In the genomic region with DNA sequence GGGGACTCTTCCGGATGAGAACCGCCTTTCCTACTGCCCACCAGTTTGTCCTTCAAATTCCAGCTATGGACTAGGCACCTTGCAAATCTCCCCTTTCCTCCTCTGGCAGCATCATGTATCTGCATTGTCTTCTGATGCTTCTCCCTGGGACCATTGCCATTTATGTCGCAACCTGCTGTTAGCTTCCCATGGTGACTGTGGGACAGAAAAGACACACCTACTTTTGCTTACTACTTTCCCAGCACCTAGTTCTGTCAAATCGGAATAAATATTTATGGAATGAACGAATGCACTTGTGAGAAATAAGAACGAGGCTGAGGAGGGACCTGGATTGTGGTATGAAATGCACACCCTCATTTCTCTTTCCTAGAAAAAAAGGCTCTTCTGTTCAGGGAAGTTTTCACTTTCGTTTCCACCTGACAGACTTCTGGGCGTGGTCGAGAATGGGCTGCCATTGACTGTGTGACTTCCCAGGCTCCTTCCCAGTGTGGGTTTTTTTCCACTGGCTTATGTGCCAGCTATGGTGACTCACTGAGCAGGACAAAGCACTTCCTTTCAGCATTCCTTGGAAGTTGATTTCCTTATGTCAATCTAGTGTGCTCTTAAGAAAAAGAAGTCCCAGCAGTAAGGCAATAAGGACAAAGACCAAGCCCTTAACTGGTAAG, we compare ENCODE assay signal across 9 mouse cellular contexts. TPM values are rescaled to one million over a fixed set of nuclear protein-coding genes. Genes with fewer than 3 reads are reported as not detected.
A peak's percentile ranks its signal among the peaks of the same experiment; 100 is the strongest.
DNase-seq lines count a peak whose midpoint lies in the region; ATAC-seq and TF ChIP-seq lines count a peak whose summit lies in the region.
"Had no signal": no experiment of that assay in that cellular context is flagged by ENCODE, and none has a peak within 500 bp of the region (broad histone marks: within the 10 kb centered on the region; RNA-seq: fewer than 3 reads in every experiment).

No protein-coding gene starts in this region.

- H3K9ac ChIP-seq in liver, adult 2 months (ENCODE audit: low read depth, low read length) = no peak overlapping the region
- no peak overlapping the region for H3K9ac ChIP-seq in liver, postnatal 0 days (replicated peaks)
- H3K9ac ChIP-seq in stomach, embryonic 16.5 days (ENCODE audit: low read length) = no peak overlapping the region
- no peak overlapping the region for H3K9ac ChIP-seq in midbrain, embryonic 11.5 days (ENCODE audit: low read length)
- H3K9ac ChIP-seq: limb, embryonic 13.5 days had no signal

- 69% methylated on average over 9 of the region's 9 CpGs for WGBS in liver, adult 2 months
- 65% methylated on average over 9 of the region's 9 CpGs for WGBS in liver, postnatal 0 days (ENCODE audit: insufficient replicate concordance)
- 65% methylated on average over 9 of the region's 9 CpGs for WGBS in stomach, embryonic 16.5 days
- 87% methylated on average over 9 of the region's 9 CpGs for WGBS in midbrain, embryonic 11.5 days

- no peak for TF ChIP-seq CTCF in liver, adult 2 months (IDR thresholded peaks at IDR 0.05; ENCODE audit: low read depth, low read length)
- no peak for TF ChIP-seq CTCF in liver, postnatal 0 days (IDR thresholded peaks at IDR 0.05; ENCODE audit: low read depth)

- H3K4me1 ChIP-seq in liver, adult 2 months (ENCODE audit: control insufficient read depth, insufficient read depth, low read length) = peaks cover 4% of the 10 kb centered on the region; the same call in 1 of the 2 replicates
- H3K4me1 ChIP-seq in liver, postnatal 0 days (ENCODE audit: insufficient read depth) = no peaks in the 10 kb centered on the region
- H3K4me1 ChIP-seq in stomach, embryonic 16.5 days (ENCODE audit: control insufficient read depth, insufficient read depth, low read length) = peaks cover 6% of the 10 kb centered on the region; the same call in 1 of the 2 replicates
- no peaks in the 10 kb centered on the region for H3K4me1 ChIP-seq in midbrain, embryonic 11.5 days (ENCODE audit: control insufficient read depth, insufficient read depth, low read length)
- H3K4me1 ChIP-seq: limb, embryonic 13.5 days had no signal

- no peaks in the 10 kb centered on the region for H3K36me3 ChIP-seq in liver, adult 2 months (ENCODE audit: control insufficient read depth, insufficient read depth, low read length)
- H3K36me3 ChIP-seq in liver, postnatal 0 days (replicated peaks; ENCODE audit: insufficient read depth, low read length) = no peaks in the 10 kb centered on the region
- no peaks in the 10 kb centered on the region for H3K36me3 ChIP-seq in stomach, embryonic 16.5 days (ENCODE audit: control insufficient read depth, insufficient read depth, low read length)
- H3K36me3 ChIP-seq in midbrain, embryonic 11.5 days (ENCODE audit: control insufficient read depth, insufficient read depth, low read length) = no peaks in the 10 kb centered on the region
- H3K36me3 ChIP-seq: limb, embryonic 13.5 days had no signal

- TF ChIP-seq EP300 in liver, postnatal 0 days (IDR thresholded peaks at IDR 0.05; ENCODE audit: low read depth) = no peak

- no peak for ATAC-seq in liver, postnatal 0 days
- ATAC-seq in stomach, embryonic 16.5 days (ENCODE audit: insufficient read depth, low FRiP score) = peak; percentile 78
- no peak for ATAC-seq in midbrain, embryonic 11.5 days (ENCODE audit: low FRiP score)

- no peaks in the 10 kb centered on the region for H3K27me3 ChIP-seq in liver, adult 2 months (ENCODE audit: control insufficient read depth, insufficient read depth, low read length)
- no peaks in the 10 kb centered on the region for H3K27me3 ChIP-seq in liver, postnatal 0 days (ENCODE audit: insufficient read depth, low read length)
- H3K27me3 ChIP-seq in stomach, embryonic 16.5 days (ENCODE audit: control insufficient read depth, insufficient read depth, low read length) = no peaks in the 10 kb centered on the region
- H3K27me3 ChIP-seq in midbrain, embryonic 11.5 days (ENCODE audit: control insufficient read depth, insufficient read depth, low read length) = no peaks in the 10 kb centered on the region
- H3K27me3 ChIP-seq: limb, embryonic 13.5 days had no signal

- no peaks in the 10 kb centered on the region for H3K9me3 ChIP-seq in liver, postnatal 0 days (ENCODE audit: low read length)
- H3K9me3 ChIP-seq in stomach, embryonic 16.5 days (replicated peaks; ENCODE audit: control insufficient read depth, low read length) = no peaks in the 10 kb centered on the region
- H3K9me3 ChIP-seq in midbrain, embryonic 11.5 days (ENCODE audit: control insufficient read depth, low read length) = no peaks in the 10 kb centered on the region
- H3K9me3 ChIP-seq: limb, embryonic 13.5 days had no signal

- TF ChIP-seq POLR2A in liver, adult 2 months (IDR thresholded peaks at IDR 0.05; ENCODE audit: extremely low read depth, insufficient read depth, low read length) = no peak

- no peak overlapping the region for H3K27ac ChIP-seq in liver, adult 2 months (replicated peaks; ENCODE audit: insufficient read depth, low read depth, low read length)
- no peak overlapping the region for H3K27ac ChIP-seq in liver, postnatal 0 days (ENCODE audit: low read depth)
- H3K27ac ChIP-seq in stomach, embryonic 16.5 days (ENCODE audit: low read length) = peak overlapping the region; percentile 11; the same call in 1 of the 2 replicates
- no peak overlapping the region for H3K27ac ChIP-seq in midbrain, embryonic 11.5 days (ENCODE audit: low read depth, low read length)
- H3K27ac ChIP-seq: limb, embryonic 13.5 days had no signal

- no peak overlapping the region for H3K4me2 ChIP-seq in liver, postnatal 0 days (ENCODE audit: low read depth, low read length)
- no peak overlapping the region for H3K4me2 ChIP-seq in stomach, embryonic 16.5 days (ENCODE audit: low read depth, low read length)
- no peak overlapping the region for H3K4me2 ChIP-seq in midbrain, embryonic 11.5 days
- H3K4me2 ChIP-seq: limb, embryonic 13.5 days had no signal

- DNase-seq in liver, adult 2 months (ENCODE audit: extremely low read depth, low read depth, low spot score) = peak; percentile 13
- DNase-seq in liver, postnatal 0 days = no peak
- DNase-seq in heart, adult 8-10 months (ENCODE audit: low spot score) = peak; percentile 68
- DNase-seq in kidney, postnatal 14 days = peak; percentile 75
- no peak for DNase-seq in midbrain, embryonic 11.5 days (ENCODE audit: low spot score, missing footprints)
- DNase-seq in right cerebral cortex, adult 2 months (ENCODE audit: low spot score in 2 of 2) = no peak
- no peak for DNase-seq in cerebellum, adult 8-10 months

- H3K4me3 ChIP-seq in liver, adult 2 months (ENCODE audit: insufficient read depth, low read depth, low read length) = no peak overlapping the region
- no peak overlapping the region for H3K4me3 ChIP-seq in liver, postnatal 0 days (ENCODE audit: low read depth, low read length)
- H3K4me3 ChIP-seq in stomach, embryonic 16.5 days (replicated peaks; ENCODE audit: low read length) = no peak overlapping the region
- no peak overlapping the region for H3K4me3 ChIP-seq in midbrain, embryonic 11.5 days (ENCODE audit: low read depth, low read length)
- H3K4me3 ChIP-seq: limb, embryonic 13.5 days had no signal

- H3K79me2 ChIP-seq in liver, adult 2 months (ENCODE audit: control insufficient read depth, insufficient read depth, low read length) = no peaks in the 10 kb centered on the region

RNA-seq across cellular contexts. Expression of gene Clca2, which starts 2.8 kb away (rescaled TPM):
- not detected in 2 replicates for total RNA-seq in liver, adult 2 months (2014; rRNA removed)
- polyA plus RNA-seq in liver, adult 2 months (2012; rRNA removed) = not detected in 2 replicates
- not detected in 2 replicates for polyA plus RNA-seq in liver, postnatal 0 days (2015; fragmentation: Nextera tagmentation; extraction: Ambion mirVana)
- under 1 TPM in 2 of 4 experiments, not detected in 2; 0.05 to 0.22 TPM for total RNA-seq in heart, adult 8-10 months (2022)
- 2.2 and 2.3 TPM in 2 replicates for polyA plus RNA-seq in stomach, embryonic 16.5 days (2015; fragmentation: Nextera tagmentation; extraction: Ambion mirVana)
- polyA plus RNA-seq in midbrain, embryonic 11.5 days (2014; fragmentation: Nextera tagmentation; extraction: Ambion mirVana) = 0.18 and 0.22 TPM in 2 replicates

RNA-seq across cellular contexts. Expression of gene Odf2l, which starts 16.4 kb away (rescaled TPM):
- 8.3 and 12.4 TPM in 2 replicates for total RNA-seq in liver, adult 2 months (2014; rRNA removed)
- 1.6 and 1.7 TPM in 2 replicates for polyA plus RNA-seq in liver, adult 2 months (2012; rRNA removed)
- polyA plus RNA-seq in liver, postnatal 0 days (2015; fragmentation: Nextera tagmentation; extraction: Ambion mirVana) = 5.4 and 5.6 TPM in 2 replicates
- total RNA-seq in heart, adult 8-10 months (2022) = 10 to 100 TPM in 3 of 4 experiments, 1 to 10 TPM in 1; 5.7 to 14.7 (median 12.6) TPM
- polyA plus RNA-seq in stomach, embryonic 16.5 days (2015; fragmentation: Nextera tagmentation; extraction: Ambion mirVana) = 14.6 and 16.7 TPM in 2 replicates
- polyA plus RNA-seq in midbrain, embryonic 11.5 days (2014; fragmentation: Nextera tagmentation; extraction: Ambion mirVana) = 30.0 and 34.3 TPM in 2 replicates

Comparison
In these comparisons a context has a peak if more than half of its experiments do, and no peak if none do; other contexts are left out.
1. DNase-seq: peak in liver, adult 2 months (single experiment), heart, adult 8-10 months (single experiment) and kidney, postnatal 14 days (single experiment); none in liver, postnatal 0 days (single experiment), midbrain, embryonic 11.5 days (single experiment), right cerebral cortex, adult 2 months (0 of 2) and cerebellum, adult 8-10 months (single experiment).